Mouse (Mus musculus) activated CD4-positive, CD25-positive, alpha-beta regulatory T cell, adult 4 months (primary cell): ENCODE results near the gene Mia3. TPM values are rescaled to one million over a fixed set of nuclear protein-coding genes. Genes with fewer than 3 reads are reported as not detected.
"Not testable (repeated sequence)": the region's sequence is repeated elsewhere in the genome, so short reads cannot be mapped to it uniquely, and the experiment has no call there.

Experiments used
- ATAC-seq: one replicate; pipeline ENCODE4 v1.8.0; 2017
- polyA plus RNA-seq, 2 experiments: library from polyadenylated mRNA; unstranded; fragments of 100-300 nt; shearing (Covaris generic); gene quantifications; one replicate each; pipeline ENCODE4 v1.2.1; 2017

Gene Mia3
- polyA plus RNA-seq, 2 experiments from 2014 or later: 84.5 to 109 TPM

- peak; percentile 84 for ATAC-seq
Measured at GRCm38 (mm10) chr1:183344886-183345816, 24.2 kb downstream of the Mia3 start.

DNA sequence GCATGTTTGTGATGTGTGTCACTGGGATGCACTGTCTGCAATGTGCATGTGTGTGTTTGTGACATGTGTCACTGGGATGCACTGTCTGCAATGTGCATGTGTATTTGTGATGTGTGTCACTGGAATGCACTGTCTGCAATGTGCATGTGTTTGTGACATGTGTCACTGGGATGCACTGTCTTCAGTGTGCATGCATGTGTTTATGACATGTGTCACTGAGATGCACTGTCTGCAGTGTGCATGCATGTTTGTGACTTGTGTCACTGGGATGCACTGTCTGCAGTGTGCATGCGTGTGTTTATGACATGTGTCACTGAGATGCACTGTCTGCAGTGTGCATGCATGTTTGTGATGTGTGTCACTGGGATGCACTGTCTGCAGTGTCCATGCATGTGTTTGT, 26.5 kb downstream of the Mia3 start:
- ATAC-seq: not testable (repeated sequence)

DNA sequence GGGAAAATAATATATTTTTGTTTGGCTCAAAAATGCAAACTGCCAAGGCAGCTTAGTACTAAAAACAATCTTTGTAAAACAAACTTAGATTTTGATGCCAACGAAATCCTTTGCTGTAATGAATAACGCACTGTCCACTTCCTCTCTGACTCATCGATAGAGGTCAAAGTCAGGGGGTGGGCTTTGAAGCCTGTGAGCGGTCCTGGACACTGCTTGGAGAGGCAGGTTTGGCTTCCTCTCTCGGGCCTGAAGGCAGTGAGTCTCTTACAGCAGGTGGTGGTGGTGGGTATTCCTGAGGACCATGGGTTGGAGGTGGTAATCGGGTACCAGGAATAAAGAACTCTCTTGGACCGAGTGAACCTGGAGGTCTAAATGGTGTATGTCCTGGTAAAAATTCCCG, 42.2 kb downstream of the Mia3 start:
- ATAC-seq: no peak

GRCm38 (mm10) chr1:183324433-183324832, 44.9 kb downstream of the Mia3 start:
- no peak for ATAC-seq

DNA sequence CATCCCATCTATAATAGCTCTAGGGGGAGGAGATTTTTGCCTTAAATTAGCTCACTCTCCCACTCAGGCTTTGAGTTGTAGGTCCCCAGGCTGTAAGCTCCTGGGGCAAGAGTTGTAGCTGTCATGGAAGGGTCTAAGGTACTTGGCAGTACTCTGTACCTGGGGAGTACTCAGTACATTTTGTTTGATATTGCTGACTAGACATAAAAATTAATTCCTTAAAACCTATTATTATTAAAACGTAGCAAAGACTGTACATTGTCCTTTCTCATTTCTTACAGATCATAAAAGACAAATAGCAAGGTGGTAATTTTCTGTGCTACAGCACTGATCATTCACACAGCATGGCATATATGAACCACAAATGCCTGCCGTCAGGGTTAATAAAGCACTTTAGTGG, 45.4 kb downstream of the Mia3 start:
- ATAC-seq: no peak

DNA sequence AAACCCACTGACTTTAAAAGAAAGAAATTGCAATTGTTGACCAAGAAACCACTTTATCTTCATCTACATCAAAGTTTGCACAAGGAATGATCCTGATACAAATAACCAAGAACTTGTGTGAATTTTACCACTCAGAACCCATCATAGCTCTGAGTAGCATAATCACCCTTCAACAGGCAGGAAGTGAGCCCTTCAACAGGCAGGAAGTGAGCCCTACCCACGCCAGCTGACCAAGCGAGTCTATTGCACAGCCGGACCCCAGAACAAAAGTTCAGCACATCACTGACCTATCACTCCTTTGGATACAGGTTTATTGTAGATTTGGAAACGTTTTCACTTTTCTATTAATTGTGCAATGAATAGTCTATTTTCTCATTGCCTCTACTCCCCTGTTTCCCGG, 46.9 kb downstream of the Mia3 start:
- not testable (repeated sequence) for ATAC-seq

DNA sequence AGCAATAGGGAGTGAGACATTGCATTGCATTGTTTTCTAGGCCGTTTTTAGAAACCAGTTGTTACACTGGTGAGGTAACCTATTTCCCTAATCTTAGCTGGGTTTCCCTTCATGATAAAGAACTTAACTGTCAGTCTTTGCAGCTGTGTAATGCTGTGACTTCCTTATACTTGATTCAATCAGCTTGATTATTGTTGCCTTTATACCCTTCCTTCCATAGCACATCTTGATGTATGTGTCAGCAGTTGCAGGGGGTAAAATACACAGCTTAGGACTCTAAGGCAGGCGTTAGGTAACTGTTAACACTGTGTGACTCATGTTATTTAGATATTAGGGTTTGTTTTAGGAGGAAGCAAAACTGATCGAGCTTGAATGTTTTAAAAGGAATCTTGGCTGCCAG, 48.6 kb downstream of the Mia3 start:
- no peak for ATAC-seq

GRCm38 (mm10) chr1:183315783-183316182, 53.6 kb downstream of the Mia3 start:
- ATAC-seq: no peak

- no peak for ATAC-seq
Measured at GRCm38 (mm10) chr1:183312076-183312475, 57.3 kb downstream of the Mia3 start.

DNA sequence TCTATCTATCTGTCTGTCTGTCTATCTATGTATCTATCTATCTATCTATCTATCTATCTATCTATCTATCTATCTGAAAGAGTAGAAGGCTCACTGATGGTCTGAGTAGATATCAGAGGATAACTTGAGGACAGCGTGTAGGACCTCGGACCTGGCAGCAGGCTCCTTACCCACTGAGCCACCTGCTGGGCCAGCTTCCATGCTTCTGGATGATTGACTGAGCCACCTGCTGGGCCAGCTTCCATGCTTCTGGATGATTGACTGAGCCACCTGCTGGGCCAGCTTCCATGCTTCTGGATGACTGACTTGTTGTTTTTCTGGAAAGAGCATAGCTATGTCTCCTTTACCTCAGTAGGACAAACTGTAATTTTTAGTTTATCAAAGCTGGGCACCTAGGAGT, 59.8 kb downstream of the Mia3 start:
- not testable (repeated sequence) for ATAC-seq

- no peak for ATAC-seq
Measured at GRCm38 (mm10) chr1:183308476-183308875, 60.9 kb downstream of the Mia3 start.

- no peak for ATAC-seq
Measured at GRCm38 (mm10) chr1:183307555-183307954, 61.8 kb downstream of the Mia3 start.

- ATAC-seq: no peak
Measured at GRCm38 (mm10) chr1:183299161-183299560, 70.2 kb downstream of the Mia3 start.

- ATAC-seq: peak; percentile 58
Measured at GRCm38 (mm10) chr1:183297886-183298489, 71.4 kb downstream of the Mia3 start.

DNA sequence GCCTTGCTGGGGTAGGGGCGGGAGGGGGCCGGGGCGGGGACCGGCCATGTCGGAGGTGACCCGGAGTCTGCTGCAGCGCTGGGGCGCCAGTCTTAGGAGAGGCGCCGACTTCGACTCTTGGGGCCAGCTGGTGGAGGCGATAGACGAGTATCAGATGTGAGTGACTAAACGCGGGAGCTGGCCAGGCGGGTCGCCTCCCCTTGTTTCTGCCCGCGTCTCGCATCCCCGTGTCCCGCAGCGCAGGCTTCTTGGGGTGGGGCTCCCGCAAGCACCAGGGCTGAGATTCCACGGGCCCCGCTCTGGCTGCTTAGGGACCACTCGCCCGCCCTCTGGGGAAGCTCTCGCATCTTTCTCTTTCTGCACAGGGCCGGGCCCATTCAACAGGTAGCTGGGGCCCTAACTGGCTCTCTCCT, 71.9 kb downstream of the Mia3 start:
- no peak for ATAC-seq

- peak; percentile 73 for ATAC-seq
Measured at GRCm38 (mm10) chr1:183296877-183297383, 72.4 kb downstream of the Mia3 start, which contains the start of gene Brox. Gene Brox, minus strand, starts transcription at chr1:183297269.

- ATAC-seq: peak; percentile 17
Measured at GRCm38 (mm10) chr1:183296465-183296864, 72.9 kb downstream of the Mia3 start, which contains the start of gene Aida. Gene Aida, plus strand, starts transcription at chr1:183296590.

GRCm38 (mm10) chr1:183289576-183289975, 79.8 kb downstream of the Mia3 start:
- ATAC-seq: no peak

- ATAC-seq: no peak
Measured at GRCm38 (mm10) chr1:183288351-183288750, 81.0 kb downstream of the Mia3 start.
